Mouse (Mus musculus) liver, postnatal 0 days (tissue): ENCODE data around the gene Lrrc8c.

Source experiments
- CTCF ChIP-seq: sonication (generic); IDR thresholded peaks from 2 replicates; pipeline ENCODE4 v1.5.1; 2016; ENCODE audit warnings: antibody characterized with exemption, low read depth
- EP300 ChIP-seq: IDR thresholded peaks from 2 replicates; pipeline ENCODE4 v1.6.1; 2016; ENCODE audit warnings: antibody characterized with exemption, low read depth, mild to moderate bottlenecking

GRCm38 (mm10) chr5:105616538-105616937 is 97.3 kb downstream of the Lrrc8c start:
- no peak for TF ChIP-seq EP300
- no peak for TF ChIP-seq CTCF
